Mouse (Mus musculus) CH12.LX (cell line): ENCODE results near the gene Crtc2. TPM values are rescaled to one million over a fixed set of nuclear protein-coding genes. Genes with fewer than 3 reads are reported as not detected.

Experiments
- DNase-seq: peaks from one replicate; pipeline ENCODE4 v3.0.0-alpha.2; 2013; ENCODE audit errors: extremely low read depth
- H3K27ac ChIP-seq: 2 replicates; pipeline ENCODE4 v1.5.1; 2012; ENCODE audit warnings: low read depth, mild to moderate bottlenecking, control low read depth, moderate library complexity; ENCODE audit not compliant: insufficient read depth
- H3K27me3 ChIP-seq: replicated peaks from 2 replicates; pipeline ENCODE3; 2012; ENCODE audit warnings: inconsistent platforms
- H3K36me3 ChIP-seq, 2 experiments: replicated peaks in 1 of 2; 2 replicates each; pipeline versions ENCODE3 to v1.6.1; 2012; ENCODE audit warnings: inconsistent platforms in 1 of 2, low read length in 1 of 2, mild to moderate bottlenecking in 1 of 2, mixed read lengths in 1 of 2, moderate library complexity in 1 of 2; ENCODE audit not compliant: control insufficient read depth in 1 of 2, insufficient read depth in 1 of 2
- H3K4me1 ChIP-seq, 2 experiments: 2 replicates each; pipeline ENCODE4 v1.6.1; 2012; ENCODE audit warnings: inconsistent platforms in 1 of 2, moderate library complexity in 1 of 2; ENCODE audit not compliant: insufficient read depth in 2 of 2, control insufficient read depth in 1 of 2
- H3K4me2 ChIP-seq: 2 replicates; pipeline ENCODE4 v1.6.1; 2012; ENCODE audit warnings: low read depth, mild to moderate bottlenecking, control low read depth; ENCODE audit not compliant: poor library complexity, insufficient read depth, severe bottlenecking
- H3K4me3 ChIP-seq, 3 experiments: fragments of 150-350 bp in 1 of 3; sonication (generic) in 1 of 3; replicated peaks in 1 of 3; 2 replicates each; pipeline versions ENCODE3 to v1.5.1; 2011 to 2012; ENCODE audit warnings: low read depth in 2 of 3, low read length in 2 of 3, mild to moderate bottlenecking in 2 of 3, moderate library complexity in 2 of 3, control low read depth in 1 of 3, improper control_type of control experiment in 1 of 3, inconsistent platforms in 1 of 3, mixed read lengths in 1 of 3; ENCODE audit not compliant: poor library complexity in 1 of 3
- H3K79me2 ChIP-seq: replicated peaks from 2 replicates; pipeline ENCODE4 v1.6.1; 2012; ENCODE audit warnings: mild to moderate bottlenecking, moderate library complexity; ENCODE audit not compliant: control insufficient read depth, poor library complexity, insufficient read depth, severe bottlenecking; ENCODE audit errors: extremely low read depth
- H3K9ac ChIP-seq: 2 replicates; pipeline ENCODE4 v1.6.1; 2012; ENCODE audit warnings: low read depth, mild to moderate bottlenecking, control low read depth, moderate library complexity; ENCODE audit not compliant: insufficient read depth
- H3K9me3 ChIP-seq: replicated peaks from 2 replicates; pipeline ENCODE3; 2012; ENCODE audit warnings: low read length, inconsistent platforms, mixed read lengths
- BHLHE40 ChIP-seq: IDR thresholded peaks from 2 replicates; pipeline ENCODE4 v1.6.1; 2011; ENCODE audit warnings: mild to moderate bottlenecking, low read depth, low read length, improper control_type of control experiment
- CHD1 ChIP-seq: IDR thresholded peaks from 2 replicates; pipeline ENCODE4 v1.6.1; 2012; ENCODE audit warnings: low read depth, low read length, improper control_type of control experiment, inconsistent platforms
- CHD2 ChIP-seq: IDR thresholded peaks from 2 replicates; pipeline ENCODE4 v1.6.1; 2011; ENCODE audit warnings: low read length, improper control_type of control experiment
- CTCF ChIP-seq, 2 experiments: IDR thresholded peaks in 1 of 2; conservative IDR thresholded peaks in 1 of 2; 2 replicates each; pipeline ENCODE4 v1.5.1; 2011 to 2012; ENCODE audit warnings: low read depth in 2 of 2, low read length in 2 of 2, improper control_type of control experiment in 1 of 2, inconsistent platforms in 1 of 2, mild to moderate bottlenecking in 1 of 2, moderate library complexity in 1 of 2
- E2F4 ChIP-seq: IDR thresholded peaks from 2 replicates; pipeline ENCODE4 v1.6.1; 2011; ENCODE audit warnings: low read depth, low read length, improper control_type of control experiment; ENCODE audit not compliant: insufficient replicate concordance
- ELF1 ChIP-seq: IDR thresholded peaks from 2 replicates; pipeline ENCODE4 v1.6.1; 2014; ENCODE audit warnings: low read depth, mild to moderate bottlenecking, inconsistent platforms, low read length, improper control_type of control experiment
- EP300 ChIP-seq: IDR thresholded peaks from 2 replicates; pipeline ENCODE4 v1.6.1; 2011; ENCODE audit warnings: low read length, improper control_type of control experiment
- ETS1 ChIP-seq: conservative IDR thresholded peaks from 2 replicates; pipeline ENCODE4 v1.6.1; 2012; ENCODE audit warnings: low read depth, mild to moderate bottlenecking, inconsistent platforms, low read length, improper control_type of control experiment, moderate library complexity
- GABPA ChIP-seq: IDR thresholded peaks from 2 replicates; pipeline ENCODE4 v1.6.1; 2012; ENCODE audit warnings: low read depth, low read length, improper control_type of control experiment, inconsistent platforms; ENCODE audit not compliant: insufficient replicate concordance
- HCFC1 ChIP-seq: IDR thresholded peaks from 2 replicates; pipeline ENCODE4 v1.6.1; 2012; ENCODE audit warnings: low read depth, mild to moderate bottlenecking, inconsistent platforms, low read length, improper control_type of control experiment
- IRF4 ChIP-seq: IDR thresholded peaks from 2 replicates; pipeline ENCODE4 v1.6.1; 2014; ENCODE audit warnings: low read depth, mild to moderate bottlenecking, inconsistent platforms, low read length, improper control_type of control experiment
- JUN ChIP-seq: IDR thresholded peaks from 2 replicates; pipeline ENCODE4 v1.6.1; 2011; ENCODE audit warnings: low read depth, mild to moderate bottlenecking, low read length, improper control_type of control experiment, moderate library complexity; ENCODE audit not compliant: insufficient read depth
- JUND ChIP-seq: conservative IDR thresholded peaks from 2 replicates; pipeline ENCODE4 v1.6.1; 2011; ENCODE audit warnings: low read depth, low read length, improper control_type of control experiment
- KAT2A ChIP-seq: IDR thresholded peaks from 2 replicates; pipeline ENCODE4 v1.6.1; 2012; ENCODE audit warnings: low read length, improper control_type of control experiment, inconsistent platforms; ENCODE audit not compliant: insufficient replicate concordance
- MAFK ChIP-seq: IDR thresholded peaks from 2 replicates; pipeline ENCODE4 v1.6.1; 2011; ENCODE audit warnings: low read length, improper control_type of control experiment; ENCODE audit not compliant: insufficient replicate concordance
- MAX ChIP-seq: IDR thresholded peaks from 2 replicates; pipeline ENCODE4 v1.6.1; 2011; ENCODE audit warnings: low read length, improper control_type of control experiment
- MAZ ChIP-seq: IDR thresholded peaks from 2 replicates; pipeline ENCODE4 v1.6.1; 2012; ENCODE audit warnings: low read depth, mild to moderate bottlenecking, inconsistent platforms, low read length, improper control_type of control experiment, moderate library complexity
- MEF2A ChIP-seq: IDR thresholded peaks from 2 replicates; pipeline ENCODE4 v1.6.1; 2014; ENCODE audit warnings: low read depth, mild to moderate bottlenecking, inconsistent platforms, low read length, improper control_type of control experiment, borderline replicate concordance
- MXI1 ChIP-seq: IDR thresholded peaks from 2 replicates; pipeline ENCODE4 v1.6.1; 2011; ENCODE audit warnings: mild to moderate bottlenecking, low read depth, low read length, improper control_type of control experiment
- MYC ChIP-seq: IDR thresholded peaks from 2 replicates; pipeline ENCODE4 v1.6.1; 2011; ENCODE audit warnings: low read depth, mild to moderate bottlenecking, improper control_type of control experiment, low read length
- NELFE ChIP-seq: IDR thresholded peaks from 2 replicates; pipeline ENCODE4 v1.6.1; 2011; ENCODE audit warnings: low read depth, low read length, improper control_type of control experiment
- NRF1 ChIP-seq: IDR thresholded peaks from 2 replicates; pipeline ENCODE4 v1.6.1; 2014; ENCODE audit warnings: low read depth, mild to moderate bottlenecking, inconsistent platforms, low read length, improper control_type of control experiment, moderate library complexity
- PAX5 ChIP-seq: IDR thresholded peaks from 2 replicates; pipeline ENCODE4 v1.6.1; 2012; ENCODE audit warnings: low read length, inconsistent platforms, mixed read lengths
- POLR2A ChIP-seq: IDR thresholded peaks from 2 replicates; pipeline ENCODE4 v1.6.1; 2011; ENCODE audit warnings: low read depth, mild to moderate bottlenecking, improper control_type of control experiment, low read length
- POLR2AphosphoS2 ChIP-seq: IDR thresholded peaks from 2 replicates; pipeline ENCODE4 v1.6.1; 2011; ENCODE audit warnings: low read depth, low read length, improper control_type of control experiment
- RAD21 ChIP-seq: IDR thresholded peaks from 2 replicates; pipeline ENCODE4 v1.6.1; 2011; ENCODE audit warnings: low read depth, mild to moderate bottlenecking, low read length, improper control_type of control experiment, moderate library complexity
- RCOR1 ChIP-seq: conservative IDR thresholded peaks from 2 replicates; pipeline ENCODE4 v1.6.1; 2012; ENCODE audit warnings: low read depth, mild to moderate bottlenecking, inconsistent platforms, low read length, improper control_type of control experiment
- SIN3A ChIP-seq: IDR thresholded peaks from 2 replicates; pipeline ENCODE4 v1.6.1; 2012; ENCODE audit warnings: low read length, improper control_type of control experiment, inconsistent platforms
- SMC3 ChIP-seq: IDR thresholded peaks from 2 replicates; pipeline ENCODE4 v1.6.1; 2011; ENCODE audit warnings: low read depth, low read length, improper control_type of control experiment
- TBP ChIP-seq: conservative IDR thresholded peaks from 2 replicates; pipeline ENCODE4 v1.6.1; 2011; ENCODE audit warnings: low read depth, low read length, improper control_type of control experiment
- TCF12 ChIP-seq: IDR thresholded peaks from 2 replicates; pipeline ENCODE4 v1.6.1; 2014; ENCODE audit warnings: low read depth, mild to moderate bottlenecking, inconsistent platforms, low read length, improper control_type of control experiment
- UBTF ChIP-seq: IDR thresholded peaks from 2 replicates; pipeline ENCODE4 v1.6.1; 2012; ENCODE audit warnings: low read depth, mild to moderate bottlenecking, inconsistent platforms, low read length, improper control_type of control experiment, moderate library complexity
- USF1 ChIP-seq: IDR thresholded peaks from 2 replicates; pipeline ENCODE4 v1.6.1; 2014; ENCODE audit warnings: low read depth, mild to moderate bottlenecking, inconsistent platforms, low read length, improper control_type of control experiment
- USF2 ChIP-seq: conservative IDR thresholded peaks from 2 replicates; pipeline ENCODE4 v1.6.1; 2011; ENCODE audit warnings: low read depth, low read length, improper control_type of control experiment
- ZC3H11A ChIP-seq: IDR thresholded peaks from 2 replicates; pipeline ENCODE4 v1.6.1; 2012; ENCODE audit warnings: low read depth, mild to moderate bottlenecking, inconsistent platforms, low read length, improper control_type of control experiment
- ZKSCAN1 ChIP-seq: IDR thresholded peaks from 2 replicates; pipeline ENCODE4 v1.6.1; 2012; ENCODE audit warnings: low read depth, inconsistent platforms, low read length, improper control_type of control experiment, borderline replicate concordance
- ZMIZ1 ChIP-seq: IDR thresholded peaks from 2 replicates; pipeline ENCODE4 v1.6.1; 2012; ENCODE audit warnings: low read depth, mild to moderate bottlenecking, inconsistent platforms, low read length, improper control_type of control experiment
- ZNF384 ChIP-seq: IDR thresholded peaks from 2 replicates; pipeline ENCODE4 v1.6.1; 2012; ENCODE audit warnings: low read depth, low read length, improper control_type of control experiment, inconsistent platforms
- dilution Hi-C: fragments of 300-500 bp; cut with MboI; formaldehyde crosslinking; loops from 2 replicates; pipeline ENCODE4 v1.14.3; 2020; ENCODE audit warnings: low sequenced_read_pairs; ENCODE audit not compliant: extremely low pct_unique_long_range_greater_than_20kb, extremely low pct_ligation_motif_present
- in situ Hi-C: fragments of 300-500 bp; cut with MboI; formaldehyde crosslinking; loops from 3 replicates; pipeline ENCODE4 v1.14.3; 2019; ENCODE audit warnings: low sequenced_read_pairs, low pct_ligation_motif_present, low pct_unique_long_range_greater_than_20kb, mixed read lengths
- polyA plus RNA-seq: library from polyadenylated mRNA; unstranded; fragments of >175 nt; gene quantifications from 2 replicates; pipeline ENCODE4 v1.2.1, GENCODE M21; 2012; ENCODE audit warnings: low read depth; ENCODE audit not compliant: insufficient read length
- total RNA-seq, 2 experiments: library from RNA; depleted of rRNA; stranded (reverse); fragments of 300-350 nt in 1 of 2; fragments of >200 nt in 1 of 2; gene quantifications; 2 replicates each; pipeline ENCODE4 v1.2.3; 2012 to 2014

The Crtc2 gene
- total and polyA plus RNA-seq, 3 experiments, result 6.1 to 69.8 (median 13.5) TPM

DNA sequence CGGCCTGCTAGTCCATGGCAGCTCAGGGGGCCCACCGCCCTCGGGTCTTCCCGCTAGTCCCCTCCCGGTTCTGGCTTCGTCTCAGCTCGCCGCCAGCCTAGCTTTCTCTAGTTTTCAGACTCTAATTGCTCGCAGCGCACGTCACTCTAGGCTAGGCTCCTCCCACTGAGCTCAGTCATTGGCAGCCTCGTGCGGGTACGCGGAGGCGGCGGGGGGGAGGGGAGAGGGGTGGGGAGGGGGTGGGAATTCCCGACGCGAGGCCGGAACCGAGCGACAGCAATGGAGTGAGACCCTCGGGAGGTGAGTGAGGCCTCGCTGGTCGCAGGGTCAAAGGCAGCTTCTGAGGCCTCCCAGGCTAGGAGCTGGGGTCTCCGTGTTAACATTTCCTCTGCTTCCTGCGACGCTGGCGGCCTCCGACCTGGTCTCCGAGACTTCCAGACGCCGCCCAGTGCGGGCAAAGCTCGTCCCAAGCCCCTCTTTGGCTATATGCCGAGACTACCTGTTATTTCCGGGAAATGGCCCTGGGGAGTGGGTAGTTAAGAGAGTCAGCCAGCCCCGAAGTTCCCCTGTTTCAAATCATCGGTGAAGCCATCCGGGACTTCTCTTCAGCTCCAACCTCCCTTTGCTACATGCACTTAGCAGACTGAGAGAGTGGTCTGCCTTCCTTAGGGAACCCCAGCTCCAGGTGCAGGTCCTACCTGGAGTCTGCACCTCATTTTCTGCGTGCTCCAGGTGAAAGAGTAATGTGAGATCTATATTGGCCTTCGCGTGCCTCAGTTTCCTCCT, 5.8 kb upstream of the Crtc2 start, which contains the start of gene Slc39a1:
Gene Slc39a1 (plus strand): TSS at position 213 of the 786 bp plus-strand sequence.
- H3K36me3 ChIP-seq, result peaks cover 15 to 21% of the 10 kb centered on the region in 2 experiments
- dilution Hi-C loops, result no loop called here
- no peaks in the 10 kb centered on the region for H3K9me3 ChIP-seq
- H3K27me3 ChIP-seq, result no peaks in the 10 kb centered on the region
- peak within 1 kb of the TSS; percentile 66 for H3K27ac ChIP-seq
- H3K9ac ChIP-seq, result peak within 1 kb of the TSS; percentile 88
- DNase-seq, result peak; percentile 94
- in situ Hi-C loops, result no loop called here
- H3K79me2 ChIP-seq, result peaks cover 16% of the 10 kb centered on the region
- no peak for TF ChIP-seq ZC3H11A
- no peak for TF ChIP-seq KAT2A
- TF ChIP-seq MAFK, result no peak
- TF ChIP-seq ZMIZ1, result no peak
- no peak for TF ChIP-seq IRF4
- no peak for TF ChIP-seq MXI1
- no peak for TF ChIP-seq RCOR1
- no peak for TF ChIP-seq CHD1
- peak; percentile 86 for TF ChIP-seq POLR2A
- no peak for TF ChIP-seq NRF1
- TF ChIP-seq RAD21, result no peak
- TF ChIP-seq USF2, result no peak
- TF ChIP-seq EP300, result no peak
- no peak for TF ChIP-seq MAX
- no peak for TF ChIP-seq SMC3
- 0 out of 2 replicates have a peak, but pooled peaks have one; percentile 11 for TF ChIP-seq TBP
- TF ChIP-seq ZKSCAN1, result no peak
- no peak for TF ChIP-seq MYC
- TF ChIP-seq UBTF, result peak; percentile 51; the same call in 1 of the 2 replicates
- no peak for TF ChIP-seq USF1
- TF ChIP-seq ELF1, result peak; percentile 37
- TF ChIP-seq JUND, result no peak
- no peak for TF ChIP-seq ZNF384
- TF ChIP-seq CHD2, result peak; percentile 41
- no peak for TF ChIP-seq MEF2A
- TF ChIP-seq GABPA, result no peak
- no peak for TF ChIP-seq BHLHE40
- TF ChIP-seq PAX5, result no peak
- TF ChIP-seq E2F4, result no peak
- no peak for TF ChIP-seq CTCF (conservative IDR thresholded peaks at IDR 0.05 in 1 of 2, IDR thresholded peaks at IDR 0.05 in 1 of 2; ENCODE audit: low read depth in 2 of 2, low read length in 2 of 2)
- no peak for TF ChIP-seq NELFE
- no peak for TF ChIP-seq JUN
- peak; percentile 1; the same call in 1 of the 2 replicates for TF ChIP-seq MAZ
- TF ChIP-seq ETS1, result no peak
- TF ChIP-seq HCFC1, result no peak
- peak; percentile 23; the same call in 1 of the 2 replicates for TF ChIP-seq SIN3A
- TF ChIP-seq TCF12, result peak; percentile 63; the same call in 1 of the 2 replicates
- no peak for TF ChIP-seq POLR2AphosphoS2
- H3K4me3 ChIP-seq, result peak within 1 kb of the TSS; percentile 82 to 88 (median 82)
- peak within 1 kb of the TSS; percentile 96 for H3K4me2 ChIP-seq
- peaks cover 3 to 43% of the 10 kb centered on the region in 2 experiments; a peak in 3 of 4 replicates for H3K4me1 ChIP-seq
